ENCODE assay signal across 13 mouse cellular contexts in genomic region chr16:30477006-30477405, GRCm38 (mm10).
"Had no signal": no experiment of that assay in that cellular context is flagged by ENCODE, and none has a peak within 500 bp of the region (broad histone marks: within the 10 kb centered on the region; RNA-seq: fewer than 3 reads in every experiment).

No protein-coding gene starts in this region.

- H3K36me3 ChIP-seq: intestine, embryonic 15.5 days; limb, embryonic 12.5 days; liver, embryonic 13.5 days; lung, embryonic 15.5 days; midbrain, embryonic 12.5 days; neural tube, embryonic 15.5 days had no signal

- H3K27ac ChIP-seq: intestine, embryonic 15.5 days; layer of hippocampus, adult 2 months; limb, embryonic 12.5 days; liver, embryonic 13.5 days; midbrain, embryonic 12.5 days; neural tube, embryonic 15.5 days had no signal

- H3K4me2 ChIP-seq: intestine, embryonic 15.5 days; limb, embryonic 12.5 days; liver, embryonic 13.5 days; lung, embryonic 15.5 days; midbrain, embryonic 12.5 days; neural tube, embryonic 15.5 days had no signal

- ATAC-seq: intestine, embryonic 15.5 days; liver, postnatal 0 days had no signal

- H3K9me3 ChIP-seq: intestine, embryonic 15.5 days; limb, embryonic 12.5 days; liver, embryonic 13.5 days; lung, embryonic 15.5 days; midbrain, embryonic 12.5 days; neural tube, embryonic 15.5 days had no signal

- H3K27me3 ChIP-seq: intestine, embryonic 15.5 days; limb, embryonic 12.5 days; lung, embryonic 15.5 days; neural tube, embryonic 15.5 days had no signal

- DNase-seq: liver; liver, embryonic 13.5 days; liver, postnatal 0 days; right cerebral cortex, adult 18-20 months; right cerebral cortex, postnatal 25 days; thymus, postnatal 4 days had no signal

- H3K4me1 ChIP-seq: intestine, embryonic 15.5 days; limb, embryonic 12.5 days; liver, embryonic 13.5 days; neural tube, embryonic 15.5 days had no signal

- H3K9ac ChIP-seq: intestine, embryonic 15.5 days; limb, embryonic 12.5 days; liver, embryonic 13.5 days; liver, postnatal 0 days; lung, embryonic 15.5 days; midbrain, embryonic 12.5 days; neural tube, embryonic 15.5 days had no signal

- H3K4me3 ChIP-seq: intestine, embryonic 15.5 days; layer of hippocampus, adult 2 months; limb, embryonic 12.5 days; liver, embryonic 13.5 days; lung, embryonic 15.5 days; midbrain, embryonic 12.5 days; myocyte; neural tube, embryonic 15.5 days had no signal
